Mouse (Mus musculus): ENCODE results near the gene Dnaja4.
"Not testable (repeated sequence)": the region's sequence is repeated elsewhere in the genome, so short reads cannot be mapped to it uniquely, and the experiment has no call there.

Dnaja4 gene

DNA sequence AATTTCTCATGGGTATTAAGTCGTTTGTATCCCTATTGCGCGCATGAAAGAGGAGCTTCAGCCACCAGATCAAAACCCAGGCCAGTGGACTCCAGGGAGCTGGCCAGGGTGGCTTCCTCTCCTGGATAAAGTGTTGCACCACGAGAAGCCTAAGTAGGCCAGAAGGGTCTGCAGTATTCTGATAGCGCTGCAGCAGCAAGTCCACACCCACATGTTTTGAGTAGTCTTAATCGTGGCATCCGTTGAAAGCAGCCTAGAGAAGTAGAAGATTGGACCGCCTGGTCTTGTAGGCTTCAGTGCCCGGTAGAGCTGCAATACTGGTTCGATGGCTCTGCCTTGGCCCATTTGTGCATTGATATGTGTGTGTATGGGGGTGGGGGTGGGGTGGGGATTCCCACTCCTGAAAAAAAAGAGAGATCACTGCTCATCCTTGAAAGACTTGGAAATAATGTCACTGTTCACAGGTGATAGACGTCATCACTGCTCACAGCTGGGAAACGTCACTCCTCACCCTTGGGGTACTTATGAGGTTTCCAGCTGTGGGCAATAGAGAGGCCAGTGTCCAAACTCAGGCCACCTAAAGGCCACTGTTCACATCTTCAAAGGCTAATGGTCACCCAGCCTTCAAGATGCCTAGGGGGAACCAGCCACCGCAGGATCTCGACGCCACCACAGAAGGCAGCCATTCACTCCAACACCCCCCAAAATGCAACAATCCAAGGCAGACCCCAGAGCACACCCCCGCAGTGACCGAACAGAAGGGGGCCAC, at the start of gene Dnaja4:
Gene Dnaja4, plus strand, starts transcription at position 556 of the 769 bp plus-strand sequence.
- peak; percentile 90 for DNase-seq (ENCODE audit: extremely low read depth, low read depth)

- no peak for DNase-seq (ENCODE audit: extremely low read depth, low read depth)
Measured at GRCm38 (mm10) chr9:54649360-54649759, 49.3 kb upstream of the Dnaja4 start.

DNA sequence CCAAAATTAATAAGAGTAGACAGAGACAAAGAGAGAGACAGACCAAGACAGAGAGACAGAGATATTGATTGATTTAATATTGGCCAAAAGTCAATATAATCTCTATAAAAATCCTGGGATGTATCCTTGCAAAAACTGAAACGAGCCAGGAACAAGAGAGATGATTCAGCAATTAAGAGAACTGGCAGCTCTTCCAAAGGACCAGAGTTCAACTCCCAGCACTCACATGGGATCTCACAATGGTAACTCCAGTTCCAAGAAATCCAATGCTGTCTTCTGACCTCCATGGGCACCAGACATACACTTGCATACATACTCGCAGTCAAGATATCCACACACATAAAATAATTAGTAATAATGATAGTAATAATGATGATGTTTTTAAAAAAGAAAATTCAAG, 45.9 kb upstream of the Dnaja4 start:
- no peak for DNase-seq (ENCODE audit: extremely low read depth, low read depth)

GRCm38 (mm10) chr9:54655846-54656245, 42.8 kb upstream of the Dnaja4 start:
- no peak for DNase-seq (ENCODE audit: extremely low read depth, low read depth)

GRCm38 (mm10) chr9:54656402-54656801, 42.3 kb upstream of the Dnaja4 start:
- no peak for DNase-seq (ENCODE audit: extremely low read depth, low read depth)

DNA sequence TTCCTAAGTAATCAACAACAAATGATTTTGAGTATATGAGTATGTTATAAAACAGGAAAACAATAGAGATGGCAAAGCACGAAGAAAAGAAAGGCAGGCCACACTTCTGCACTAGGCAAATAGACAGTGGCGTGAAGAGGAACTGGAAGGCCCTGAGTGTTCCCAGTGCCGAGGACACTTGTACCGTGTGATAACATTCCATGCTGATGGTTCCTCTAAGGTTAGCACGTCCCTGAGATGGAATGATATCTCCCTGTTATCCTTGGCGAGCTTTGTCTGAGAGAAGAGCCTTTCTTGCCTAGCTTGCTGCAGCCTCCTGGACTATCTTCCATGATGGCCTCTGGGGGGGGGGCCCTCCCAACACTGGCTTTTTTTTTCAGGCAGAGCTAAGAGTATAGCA, 39.9 kb upstream of the Dnaja4 start:
- DNase-seq (ENCODE audit: extremely low read depth, low read depth): no peak

DNA sequence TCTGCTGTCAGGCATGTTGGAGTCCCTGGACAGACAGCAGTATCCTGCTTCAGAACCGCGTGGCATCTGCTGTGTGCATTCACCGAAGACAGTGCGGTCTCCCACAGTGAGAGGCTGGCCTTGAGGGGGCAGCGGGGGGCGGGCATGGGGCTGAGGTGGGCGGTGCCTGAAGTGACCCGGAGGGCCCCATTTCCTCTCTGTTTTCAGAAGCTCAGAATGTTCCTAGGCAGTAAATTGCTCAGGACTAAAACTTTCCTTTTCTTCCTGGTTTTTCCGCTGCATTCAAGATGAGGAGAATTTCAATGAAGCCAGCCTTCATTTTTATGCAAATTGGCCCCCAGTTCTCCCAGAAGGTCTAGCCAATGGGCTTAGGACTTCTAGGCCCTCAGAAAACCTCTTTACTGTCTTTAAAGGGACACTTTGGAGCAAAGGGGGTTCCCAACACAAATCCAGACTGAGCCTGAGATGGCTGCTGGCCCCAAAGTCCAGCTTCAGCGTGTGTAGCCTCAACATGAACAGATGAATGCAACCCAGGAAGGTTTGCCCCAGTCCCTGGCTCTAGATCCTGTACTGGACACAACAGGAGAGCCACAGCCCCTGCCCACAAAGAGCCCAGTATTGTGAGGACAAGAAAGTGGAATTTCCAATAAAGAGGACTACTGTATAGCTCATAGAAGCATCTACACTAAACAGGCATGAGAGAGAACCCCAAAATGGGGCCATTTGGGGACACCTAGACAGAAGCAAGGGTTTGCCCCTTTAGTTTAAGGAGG, 36.9 kb upstream of the Dnaja4 start, which contains the start of gene Acsbg1:
Gene Acsbg1, minus strand, starts transcription at position 266 of the 773 bp plus-strand sequence.
- DNase-seq (ENCODE audit: extremely low read depth, low read depth): no peak

GRCm38 (mm10) chr9:54664358-54664757, 34.3 kb upstream of the Dnaja4 start:
- no peak for DNase-seq (ENCODE audit: extremely low read depth, low read depth)

DNA sequence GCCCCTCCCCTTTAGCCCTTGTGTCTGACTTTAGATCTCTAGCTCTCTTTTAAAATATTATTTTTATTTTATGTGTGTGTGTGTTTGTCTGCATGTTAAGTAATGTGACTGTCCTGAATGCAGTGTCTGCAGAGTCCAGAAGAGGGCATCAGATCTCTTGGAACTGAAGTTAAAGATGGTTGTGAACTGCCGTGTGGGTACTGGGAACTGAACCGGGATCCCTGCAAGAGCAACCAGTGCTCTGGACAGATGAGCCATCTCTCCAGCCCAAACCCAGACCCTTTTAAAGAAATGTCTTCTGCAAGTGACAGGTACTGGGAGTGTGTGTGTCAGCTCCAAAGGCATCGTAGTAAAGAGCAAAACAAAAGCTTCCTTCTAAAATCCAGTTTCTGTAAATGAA, 32.6 kb upstream of the Dnaja4 start:
- DNase-seq (ENCODE audit: extremely low read depth, low read depth): no peak

DNA sequence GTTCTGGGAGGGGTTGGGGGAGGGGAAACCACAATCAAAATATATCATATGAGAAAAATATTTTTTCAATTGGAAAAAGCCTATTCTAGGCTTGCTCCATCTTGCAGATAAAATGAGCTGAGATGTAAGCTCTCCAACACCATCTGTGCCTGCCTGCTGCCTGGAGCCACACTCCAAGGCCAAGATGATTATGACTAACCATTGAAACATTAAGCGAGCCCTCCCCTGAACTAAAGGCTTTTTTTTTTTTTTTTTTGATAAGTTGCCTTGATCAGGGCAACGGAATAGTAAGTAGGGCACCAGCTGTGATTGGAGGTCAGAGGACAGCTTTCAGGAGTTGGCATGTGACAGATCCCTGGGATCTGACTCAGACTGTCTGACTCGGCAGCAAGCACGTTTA, 30.2 kb upstream of the Dnaja4 start:
- no peak for DNase-seq (ENCODE audit: extremely low read depth, low read depth)

DNA sequence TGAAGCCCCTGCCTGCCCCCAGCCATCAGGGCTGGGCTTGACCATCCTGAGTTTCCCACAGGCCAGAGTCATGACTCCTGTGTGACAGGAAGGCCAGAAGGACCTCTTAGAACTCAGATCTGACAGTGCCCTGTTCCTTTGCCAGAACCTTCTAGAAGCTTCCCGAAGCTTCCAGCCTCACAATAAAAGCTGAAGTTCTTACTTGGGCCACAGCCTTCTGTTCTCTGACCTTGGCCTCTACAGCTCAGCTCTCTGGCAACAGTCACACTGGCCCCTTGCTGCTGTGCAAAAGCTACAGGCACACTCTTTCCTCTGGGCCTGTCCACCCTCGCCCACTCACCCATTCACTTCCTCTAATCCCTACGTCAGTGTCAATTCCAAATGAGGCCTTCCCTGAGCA, 26.7 kb upstream of the Dnaja4 start:
- no peak for DNase-seq (ENCODE audit: extremely low read depth, low read depth)

- DNase-seq (ENCODE audit: extremely low read depth, low read depth): no peak
Measured at GRCm38 (mm10) chr9:54673887-54674286, 24.8 kb upstream of the Dnaja4 start.

DNA sequence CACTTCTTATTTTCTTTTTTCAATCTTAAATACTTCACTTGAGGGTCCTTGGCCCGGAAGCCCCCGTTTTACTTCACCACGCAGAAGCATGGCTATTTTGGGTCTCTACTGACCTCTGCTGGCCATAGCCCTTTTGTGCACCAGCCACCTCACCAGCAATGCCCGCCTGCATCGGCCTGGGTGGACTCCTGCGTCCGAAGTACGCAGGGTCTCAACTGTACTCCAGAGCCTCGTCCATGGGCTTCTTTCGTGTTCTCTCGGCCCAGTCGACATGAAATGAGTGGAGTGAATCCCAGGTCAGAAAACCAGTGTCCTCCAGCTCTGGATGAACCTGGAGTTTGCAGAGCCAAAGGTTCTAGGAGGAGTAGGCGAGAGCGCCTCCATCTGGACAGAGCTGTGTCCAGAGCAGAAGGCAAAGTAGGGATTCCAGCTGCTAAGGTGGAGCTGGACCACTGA, 22.1 kb upstream of the Dnaja4 start:
- DNase-seq (ENCODE audit: extremely low read depth, low read depth): peak; percentile 36

DNA sequence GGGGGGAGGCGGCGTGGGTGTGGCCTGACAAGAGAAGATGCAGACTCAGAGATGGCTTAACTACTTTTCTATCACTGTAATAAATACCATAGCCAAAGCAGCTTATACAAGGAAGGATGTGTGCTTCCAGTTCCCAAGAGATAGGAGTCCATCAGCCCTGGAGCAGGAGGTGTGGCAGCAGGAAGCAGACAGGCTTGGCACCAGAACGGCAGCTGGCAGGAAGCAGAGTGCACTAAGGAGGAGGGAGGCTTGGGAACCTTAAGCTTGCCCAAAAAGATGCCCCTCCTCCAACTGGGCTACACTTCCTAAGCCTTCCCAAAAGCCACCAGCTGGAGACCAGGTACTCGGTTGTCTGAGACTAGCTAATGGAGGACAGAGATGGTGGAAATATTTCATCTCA, 15.8 kb upstream of the Dnaja4 start:
- DNase-seq (ENCODE audit: extremely low read depth, low read depth): no peak

DNA sequence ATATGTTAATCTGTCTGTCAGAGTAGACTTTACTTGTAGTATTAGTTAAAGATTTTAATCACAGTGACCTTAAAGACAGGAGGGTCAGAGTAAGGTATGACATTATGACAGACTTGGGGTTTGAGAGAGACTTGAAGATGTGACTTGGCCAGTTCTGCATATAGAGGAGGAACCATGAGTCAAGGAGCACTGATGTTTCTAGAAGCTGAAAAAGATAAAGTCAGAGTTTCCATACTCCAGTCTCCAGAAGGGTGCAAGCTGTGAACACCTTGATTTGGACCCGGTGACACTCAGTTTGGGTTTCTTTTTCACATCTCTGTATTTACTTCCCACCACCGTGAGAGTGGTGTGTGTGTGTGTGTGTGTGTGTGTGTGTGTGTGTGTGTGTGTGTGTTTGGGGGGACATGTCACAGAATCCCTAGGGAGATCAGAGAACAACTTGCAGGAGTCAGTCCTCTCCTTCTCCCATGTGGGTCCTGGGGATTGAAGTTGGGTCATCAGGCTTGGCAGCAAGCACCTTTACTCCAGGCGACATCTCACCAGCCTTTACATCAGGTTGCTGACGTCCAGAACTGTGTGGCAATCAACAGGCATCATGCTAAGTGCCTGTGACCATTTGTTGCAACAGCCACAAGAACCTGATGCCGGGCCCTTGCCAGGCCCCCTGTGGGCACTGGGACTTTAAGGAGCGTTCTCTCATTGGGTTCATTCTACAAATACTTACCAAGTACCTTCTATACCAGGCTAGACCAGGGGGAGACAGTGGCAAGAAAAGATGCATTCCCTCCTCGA, 14.7 kb upstream of the Dnaja4 start:
- no peak for DNase-seq (ENCODE audit: extremely low read depth, low read depth)

DNA sequence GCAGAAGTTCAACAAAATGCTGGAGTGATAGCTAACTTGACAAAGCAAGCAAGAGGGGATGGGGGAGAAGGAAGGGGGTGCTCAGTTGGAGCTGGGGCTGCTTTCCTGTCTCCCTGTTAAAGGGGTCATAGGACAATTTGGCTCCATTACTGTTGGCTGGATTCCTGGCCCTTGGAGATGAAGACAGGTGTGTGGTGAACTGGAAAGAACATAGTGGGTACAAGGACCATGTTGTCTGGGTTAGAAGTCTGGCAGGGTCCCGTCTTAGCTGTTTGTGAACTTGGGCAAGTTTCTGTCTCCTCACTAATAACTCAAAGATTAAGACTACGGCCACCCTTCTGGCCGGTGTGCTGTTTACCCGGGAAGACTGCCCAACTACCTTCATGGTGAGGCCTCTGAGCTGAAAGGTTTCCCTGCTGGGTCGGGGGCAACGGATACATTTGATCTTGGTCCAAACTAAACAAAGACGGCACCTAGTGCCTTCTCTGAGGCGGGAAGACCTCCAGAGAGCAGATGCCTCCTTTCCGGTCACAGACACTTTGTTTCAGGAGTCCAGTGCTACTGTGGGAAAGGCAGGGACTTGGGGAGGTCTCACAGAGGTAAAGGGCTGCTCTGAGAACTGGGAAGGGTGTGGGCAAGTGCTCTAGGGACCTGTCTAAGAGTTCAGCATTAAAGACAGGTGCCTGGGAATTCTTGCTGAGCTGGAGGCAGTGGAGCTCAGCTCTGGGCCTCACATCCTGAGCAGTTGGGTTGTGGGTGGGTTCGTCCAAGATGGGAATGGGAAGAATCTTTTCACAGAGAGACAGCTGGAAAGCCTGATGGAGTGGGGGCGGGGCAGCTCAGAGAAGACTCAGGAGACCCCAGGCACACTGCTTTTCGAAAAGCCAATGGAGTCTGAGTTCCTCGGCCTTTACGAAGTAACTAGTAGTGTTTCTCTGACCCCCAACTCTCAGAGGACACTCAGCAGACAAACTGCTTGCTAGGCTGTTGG, 11.1 kb upstream of the Dnaja4 start:
- no peak for DNase-seq (ENCODE audit: extremely low read depth, low read depth)

DNA sequence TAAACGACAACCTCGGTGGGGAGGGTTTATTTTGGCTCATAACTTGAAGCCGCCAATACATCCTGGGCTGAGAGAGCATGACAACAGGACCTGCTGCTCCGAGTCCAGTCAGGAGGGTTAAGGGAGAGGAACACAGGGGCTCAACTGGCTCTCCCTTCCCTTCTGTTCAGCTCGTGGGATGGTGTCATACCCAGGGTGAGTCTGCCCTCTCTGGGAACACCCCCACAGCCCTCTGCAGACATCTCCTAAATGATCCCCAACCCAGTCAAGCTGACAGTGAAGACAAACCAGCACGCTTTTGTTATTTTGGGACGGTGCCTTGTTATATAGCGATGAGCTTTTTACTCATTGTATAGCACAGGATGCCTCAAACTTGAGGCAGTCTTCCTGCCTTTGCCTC, 9.2 kb upstream of the Dnaja4 start:
- DNase-seq (ENCODE audit: extremely low read depth, low read depth): no peak

DNA sequence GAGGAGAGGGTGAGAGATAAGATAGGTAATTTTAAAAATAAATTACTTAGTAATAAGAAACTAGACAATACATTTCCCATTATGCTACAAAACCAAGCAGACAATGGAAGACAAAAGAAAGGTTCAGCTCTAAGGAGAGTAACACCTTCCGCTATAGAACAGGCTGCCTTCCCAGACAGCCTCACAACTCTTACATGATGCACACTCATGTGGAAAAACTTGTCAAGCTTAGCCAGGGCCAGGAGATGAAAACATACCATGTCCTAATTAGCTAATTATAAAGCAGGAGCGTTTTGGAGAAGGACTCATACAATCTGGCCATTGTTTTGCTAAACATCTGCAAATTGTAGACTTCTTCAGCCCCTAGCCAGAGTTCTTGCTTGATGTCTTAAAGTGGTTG, 8.0 kb upstream of the Dnaja4 start:
- not testable (repeated sequence) for DNase-seq (ENCODE audit: extremely low read depth, low read depth)

DNA sequence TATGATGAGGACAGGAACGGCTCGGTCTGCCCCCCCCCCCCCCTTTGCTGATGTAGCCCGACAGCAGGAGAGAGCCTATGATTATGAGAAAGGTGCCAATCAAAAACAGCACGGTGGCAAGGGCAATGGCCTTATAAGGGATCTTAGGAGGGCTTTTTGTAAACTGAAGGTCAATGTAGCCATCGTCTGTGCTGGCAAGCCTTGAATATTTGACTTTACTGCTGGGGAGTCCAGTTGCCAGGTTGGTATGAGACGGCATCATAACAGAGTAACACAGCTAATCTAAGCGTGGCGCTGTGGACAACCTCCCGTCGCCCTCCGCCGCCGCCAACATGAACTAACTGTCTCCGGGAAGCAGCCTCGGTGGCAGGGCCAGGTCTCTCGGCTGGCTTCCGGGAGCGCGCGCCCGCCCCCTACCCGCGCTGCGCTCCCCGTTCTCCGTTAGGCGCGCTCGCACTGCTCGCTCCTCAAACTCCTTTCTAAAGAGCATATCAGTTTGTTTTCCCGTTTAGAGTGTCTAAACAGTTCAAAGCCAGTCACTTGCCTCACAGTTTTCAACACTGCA, 7.3 kb upstream of the Dnaja4 start:
- not testable (repeated sequence) for DNase-seq (ENCODE audit: extremely low read depth, low read depth)

DNA sequence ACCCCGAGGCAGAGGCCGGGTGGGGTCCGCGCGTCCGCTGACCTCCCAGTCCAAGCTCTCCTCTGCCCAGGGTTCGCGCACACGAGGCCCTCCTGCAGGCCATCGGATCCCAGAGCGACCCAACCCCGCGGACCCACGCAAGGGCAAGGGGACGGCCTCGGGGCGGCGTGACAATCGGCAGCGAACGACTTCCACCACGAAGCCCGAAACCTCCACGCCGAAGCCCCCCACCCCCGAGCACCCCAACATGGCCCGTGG, 343 bp downstream of the Dnaja4 start:
- DNase-seq (ENCODE audit: extremely low read depth, low read depth): no peak
